Mouse (Mus musculus) spleen, adult 2 months (tissue): ENCODE data around the gene Celsr1.

Experiments
- CTCF ChIP-seq: fragments of 200-500 bp; IDR thresholded peaks from 2 replicates; pipeline ENCODE4 v1.5.1; 2011; ENCODE audit warnings: mild to moderate bottlenecking, inconsistent platforms; ENCODE audit not compliant: insufficient read depth, insufficient read length, insufficient replicate concordance; ENCODE audit errors: extremely low read depth
- POLR2A ChIP-seq: fragments of 200-500 bp; IDR thresholded peaks from 2 replicates; pipeline ENCODE4 v1.6.1; 2011; ENCODE audit warnings: low read depth, low read length, inconsistent platforms

- TF ChIP-seq POLR2A (peak; percentile 29; the same call in 1 of the 2 replicates), CTCF (peak; percentile 56; the same call in 1 of the 2 replicates)
Measured at GRCm38 (mm10) chr15:85878848-85879497, 154.6 kb downstream of the Celsr1 start, which contains the start of gene Trmu.
